Mouse (Mus musculus) heart, embryonic 14.5 days (tissue): ENCODE results near the gene Arhgef3. TPM values are rescaled to one million over a fixed set of nuclear protein-coding genes. Genes with fewer than 3 reads are reported as not detected.

Source experiments
- ATAC-seq: fragments of 200-750 bp; cut with Nextera tagmentation; 2 replicates; pipeline ENCODE4 v1.8.0; 2017; ENCODE audit warnings: low read depth, moderate TSS enrichment; ENCODE audit not compliant: insufficient number of reproducible peaks, insufficient read depth, low FRiP score
- H3K27ac ChIP-seq, 2 experiments: fragments of 200-500 bp in 1 of 2; fragments of 300-500 bp in 1 of 2; sonication (generic) in 1 of 2; replicated peaks in 1 of 2; 2 replicates each; pipeline ENCODE4 v1.5.1; 2012 to 2014; ENCODE audit warnings: low read depth in 2 of 2, low read length in 2 of 2, control low read depth in 1 of 2, mild to moderate bottlenecking in 1 of 2, mixed read lengths in 1 of 2; ENCODE audit not compliant: control insufficient read depth in 1 of 2, insufficient read depth in 1 of 2
- H3K27me3 ChIP-seq: fragments of 300-500 bp; sonication (generic); 2 replicates; pipeline ENCODE4 v1.6.1; 2014; ENCODE audit warnings: mild to moderate bottlenecking, low read length, control low read depth; ENCODE audit not compliant: control insufficient read depth, insufficient read depth
- H3K36me3 ChIP-seq: fragments of 300-500 bp; sonication (generic); 2 replicates; pipeline ENCODE4 v1.6.1; 2014; ENCODE audit warnings: mild to moderate bottlenecking, control low read depth, low read length, mixed read lengths; ENCODE audit not compliant: control insufficient read depth, insufficient read depth
- H3K4me1 ChIP-seq, 2 experiments: fragments of 200-500 bp in 1 of 2; fragments of 300-500 bp in 1 of 2; sonication (generic) in 1 of 2; 2 replicates each; pipeline ENCODE4 v1.6.1; 2012 to 2014; ENCODE audit warnings: low read length in 2 of 2, control low read depth in 1 of 2, mixed read lengths in 1 of 2; ENCODE audit not compliant: control insufficient read depth in 2 of 2, insufficient read depth in 2 of 2
- H3K4me2 ChIP-seq: fragments of 300-500 bp; sonication (generic); 2 replicates; pipeline ENCODE4 v1.6.1; 2014; ENCODE audit warnings: mild to moderate bottlenecking, low read length
- H3K4me3 ChIP-seq, 2 experiments: fragments of 200-500 bp in 1 of 2; fragments of 300-500 bp in 1 of 2; sonication (generic) in 1 of 2; 2 replicates each; pipeline ENCODE4 v1.5.1; 2012 to 2014; ENCODE audit warnings: low read length in 2 of 2, mild to moderate bottlenecking in 2 of 2, control low read depth in 1 of 2, low read depth in 1 of 2, moderate library complexity in 1 of 2; ENCODE audit not compliant: control insufficient read depth in 1 of 2, insufficient read depth in 1 of 2
- H3K9ac ChIP-seq: fragments of 300-500 bp; sonication (generic); 2 replicates; pipeline ENCODE4 v1.6.1; 2014; ENCODE audit warnings: mild to moderate bottlenecking, low read length
- H3K9me3 ChIP-seq: fragments of 300-500 bp; sonication (generic); 2 replicates; pipeline ENCODE4 v1.6.1; 2016; ENCODE audit warnings: low read length, control low read depth; ENCODE audit not compliant: control insufficient read depth
- WGBS: fragments of 180-500 bp; shearing (Covaris S2); extraction: QIAGEN DNeasy Blood & Tissue Kit; methylation state at CpG from one replicate; pipeline ENCODE4 v1.1.7; 2014; 5-methylcytosine and 5-hydroxymethylcytosine counted together
- polyA plus RNA-seq: library from polyadenylated mRNA; unstranded; fragments of >200 nt; fragmentation: Nextera tagmentation; extraction: Ambion mirVana; gene quantifications from 2 replicates; pipeline ENCODE4 v1.2.1, GENCODE M21; 2014

Gene Arhgef3
- polyA plus RNA-seq, 1 experiment from 2014 or later, result 15.4 TPM

- peak overlapping the region; percentile 86 to 100 for H3K27ac ChIP-seq
- peak; percentile 74 for ATAC-seq
- H3K9me3 ChIP-seq, result peaks cover 17% of the 10 kb centered on the region
- under 1% methylated on average over 77 of the region's 78 CpGs for WGBS
- peaks cover 2 to 3% of the 10 kb centered on the region in 2 experiments; a peak in 2 of 4 replicates for H3K4me1 ChIP-seq
- H3K4me2 ChIP-seq, result peak overlapping the region; percentile 96
- H3K27me3 ChIP-seq, result no peaks in the 10 kb centered on the region
- H3K36me3 ChIP-seq, result peaks cover 17% of the 10 kb centered on the region
- peak overlapping the region; percentile 95 for H3K9ac ChIP-seq
- peak overlapping the region; percentile 71 to 81 for H3K4me3 ChIP-seq
Measured at GRCm38 (mm10) chr14:27428973-27429711, 314.4 kb downstream of the Arhgef3 start.

GRCm38 (mm10) chr14:27430280-27430679 is 315.6 kb downstream of the Arhgef3 start:
- Histone ChIP-seq H3K9me3 (peaks cover 12% of the 10 kb centered on the region), H3K9ac (no peak overlapping the region), H3K27ac (no peak overlapping the region), H3K4me2 (peak overlapping the region; percentile 96), H3K36me3 (peaks cover 20% of the 10 kb centered on the region), H3K4me3 (no peak overlapping the region), H3K27me3 (no peaks in the 10 kb centered on the region), H3K4me1 (peaks cover 2 to 3% of the 10 kb centered on the region in 2 experiments; a peak in 2 of 4 replicates)
- no peak for ATAC-seq
- 86% methylated on average over 4 of the region's 4 CpGs for WGBS

- H3K27me3 ChIP-seq, result no peaks in the 10 kb centered on the region
- ATAC-seq, result no peak
- 99% methylated on average over 2 of the region's 2 CpGs for WGBS
- no peak overlapping the region for H3K4me3 ChIP-seq
- no peak overlapping the region for H3K9ac ChIP-seq
- H3K9me3 ChIP-seq, result peaks cover 12% of the 10 kb centered on the region
- H3K36me3 ChIP-seq, result peaks cover 20% of the 10 kb centered on the region
- H3K4me2 ChIP-seq, result no peak overlapping the region
- H3K27ac ChIP-seq, result no peak overlapping the region
- peaks cover 2 to 3% of the 10 kb centered on the region in 2 experiments; a peak in 2 of 4 replicates for H3K4me1 ChIP-seq
Measured at GRCm38 (mm10) chr14:27432064-27432463, 317.4 kb downstream of the Arhgef3 start.

- Histone ChIP-seq H3K4me3 (no peak overlapping the region), H3K9ac (no peak overlapping the region), H3K9me3 (peaks cover 3% of the 10 kb centered on the region; the same call in 1 of the 2 replicates), H3K27ac (no peak overlapping the region), H3K4me2 (no peak overlapping the region), H3K36me3 (peaks cover 30% of the 10 kb centered on the region), H3K4me1 (no peaks in the 10 kb centered on the region; a peak in 1 of 4 replicates), H3K27me3 (no peaks in the 10 kb centered on the region)
- 96% methylated on average over 1 of the region's 1 CpGs for WGBS
- no peak for ATAC-seq
Measured at GRCm38 (mm10) chr14:27436116-27436515, 321.4 kb downstream of the Arhgef3 start.

- Histone ChIP-seq H3K9ac (no peak overlapping the region), H3K27ac (no peak overlapping the region), H3K4me1 (no peaks in the 10 kb centered on the region), H3K27me3 (no peaks in the 10 kb centered on the region), H3K4me3 (no peak overlapping the region), H3K9me3 (peaks cover 3% of the 10 kb centered on the region; the same call in 1 of the 2 replicates), H3K4me2 (no peak overlapping the region), H3K36me3 (peaks cover 28% of the 10 kb centered on the region)
- 84% methylated on average over 3 of the region's 3 CpGs for WGBS
- no peak for ATAC-seq
Measured at GRCm38 (mm10) chr14:27436826-27437225, 322.1 kb downstream of the Arhgef3 start.

GRCm38 (mm10) chr14:27440921-27441320 is 326.2 kb downstream of the Arhgef3 start:
- ATAC-seq, result no peak
- no peak overlapping the region for H3K4me2 ChIP-seq
- no peak overlapping the region for H3K27ac ChIP-seq
- peaks cover 47% of the 10 kb centered on the region for H3K36me3 ChIP-seq
- H3K4me1 ChIP-seq, result no peaks in the 10 kb centered on the region
- H3K4me3 ChIP-seq, result no peak overlapping the region
- H3K27me3 ChIP-seq, result no peaks in the 10 kb centered on the region
- H3K9me3 ChIP-seq, result no peaks in the 10 kb centered on the region
- H3K9ac ChIP-seq, result no peak overlapping the region

- no peak for ATAC-seq
- H3K9me3 ChIP-seq, result no peaks in the 10 kb centered on the region
- H3K9ac ChIP-seq, result no peak overlapping the region
- peaks cover 76% of the 10 kb centered on the region for H3K36me3 ChIP-seq
- H3K27ac ChIP-seq, result no peak overlapping the region
- 99% methylated on average over 2 of the region's 2 CpGs for WGBS
- no peak overlapping the region for H3K4me3 ChIP-seq
- no peaks in the 10 kb centered on the region for H3K27me3 ChIP-seq
- H3K4me1 ChIP-seq, result peaks cover 0 to 4% of the 10 kb centered on the region in 2 experiments; a peak in 1 of 4 replicates
- H3K4me2 ChIP-seq, result no peak overlapping the region
Measured at GRCm38 (mm10) chr14:27444851-27445281, 330.2 kb downstream of the Arhgef3 start.
